Mouse (Mus musculus): ENCODE results near the gene Polr3c.

- no peak for TF ChIP-seq CTCF (IDR thresholded peaks at IDR 0.05; ENCODE audit: low read depth)
- TF ChIP-seq EP300 (IDR thresholded peaks at IDR 0.05; ENCODE audit: low read depth): no peak
Measured at GRCm38 (mm10) chr3:96755935-96756334, 28.5 kb upstream of the Polr3c start.
